Mouse (Mus musculus): ENCODE measurements around the gene Olfr628.
"Not testable (repeated sequence)": the region's sequence is repeated elsewhere in the genome, so short reads cannot be mapped to it uniquely, and the experiment has no call there.

The Olfr628 gene

DNA sequence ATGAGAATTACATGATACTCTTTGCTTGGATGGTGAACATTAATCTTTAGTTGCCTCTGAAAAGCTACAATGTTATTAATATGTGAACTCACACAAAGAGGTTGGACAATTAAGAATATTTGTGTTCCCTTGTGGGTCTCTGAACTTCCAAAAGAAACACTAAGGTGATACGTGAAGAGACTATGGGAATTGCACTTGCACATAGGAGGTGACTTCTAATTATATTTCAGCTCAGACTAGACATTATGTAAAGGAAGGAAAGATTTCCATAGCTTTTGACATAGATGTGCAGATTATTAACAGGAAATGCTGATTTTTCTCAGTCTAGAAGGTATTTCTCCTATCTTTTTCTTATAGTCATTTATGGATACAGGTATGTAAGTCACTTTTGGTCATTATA is at the start of gene Olfr628:
Gene Olfr628 (plus strand): TSS at position 301 of the 400 bp plus-strand sequence.
- DNase-seq (ENCODE audit: low read depth, low spot score) = no peak

DNA sequence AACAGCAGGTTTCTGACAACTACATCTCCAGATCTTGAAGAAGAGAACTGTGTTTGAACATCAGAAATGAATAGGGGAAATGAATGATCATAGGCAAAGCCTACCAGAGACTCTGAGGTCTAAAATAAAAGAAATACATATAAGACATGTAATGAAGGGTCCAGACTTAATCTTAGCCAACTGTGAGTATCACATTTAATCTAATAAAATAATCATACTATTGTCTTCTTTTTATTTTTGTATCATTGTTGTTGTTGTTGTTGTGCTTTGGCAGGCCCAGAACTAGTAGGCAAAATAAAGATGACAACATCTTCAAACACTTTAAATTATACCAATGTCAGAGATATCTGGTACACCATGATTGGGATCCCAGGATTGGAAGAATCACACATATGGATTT is 47.8 kb upstream of the Olfr628 start, which contains the start of gene Olfr625-ps1:
Gene Olfr625-ps1 (plus strand): TSS at position 301 of the 400 bp plus-strand sequence.
- DNase-seq (ENCODE audit: low read depth, low spot score) = no peak

DNA sequence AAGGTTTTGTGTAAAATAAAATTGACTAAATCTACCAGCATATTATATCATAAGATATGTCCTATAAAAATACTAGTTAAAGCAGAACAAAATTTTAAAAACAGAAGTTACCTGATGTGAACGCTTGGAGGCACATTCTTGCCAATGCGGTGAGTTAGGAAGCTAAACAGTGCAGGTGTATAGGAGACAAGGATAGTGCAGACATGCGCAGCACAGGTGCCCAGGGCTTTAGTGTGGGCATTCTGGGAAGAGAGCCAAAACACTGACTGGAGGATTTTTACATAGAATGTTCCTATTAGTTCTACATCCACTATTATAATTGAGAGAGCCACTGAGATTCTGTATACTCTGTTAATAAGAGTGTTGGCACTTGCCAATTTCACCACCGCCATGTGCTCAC is 30.7 kb upstream of the Olfr628 start:
- DNase-seq (ENCODE audit: low read depth, low spot score) = no peak

DNA sequence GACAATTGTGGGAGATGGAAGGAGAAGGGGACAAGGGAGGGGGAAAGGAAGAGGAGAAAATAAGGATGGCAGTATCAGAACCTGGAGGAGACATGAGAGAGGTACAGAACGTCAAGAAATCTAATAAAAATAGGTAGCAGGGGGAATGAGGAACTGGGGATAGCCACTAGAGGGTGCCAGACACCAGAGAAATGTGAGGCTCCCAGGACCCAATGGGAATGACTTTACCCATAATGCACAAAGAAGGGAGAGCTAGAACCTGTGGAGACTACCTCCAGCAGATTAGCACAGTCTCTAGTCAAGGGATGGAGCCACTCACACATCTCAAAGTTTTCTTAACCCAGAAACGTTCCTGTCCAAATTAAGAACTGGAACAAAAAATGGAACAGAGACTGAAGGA is 18.1 kb upstream of the Olfr628 start:
- peak; percentile 20 for DNase-seq (ENCODE audit: low read depth, low spot score)

DNA sequence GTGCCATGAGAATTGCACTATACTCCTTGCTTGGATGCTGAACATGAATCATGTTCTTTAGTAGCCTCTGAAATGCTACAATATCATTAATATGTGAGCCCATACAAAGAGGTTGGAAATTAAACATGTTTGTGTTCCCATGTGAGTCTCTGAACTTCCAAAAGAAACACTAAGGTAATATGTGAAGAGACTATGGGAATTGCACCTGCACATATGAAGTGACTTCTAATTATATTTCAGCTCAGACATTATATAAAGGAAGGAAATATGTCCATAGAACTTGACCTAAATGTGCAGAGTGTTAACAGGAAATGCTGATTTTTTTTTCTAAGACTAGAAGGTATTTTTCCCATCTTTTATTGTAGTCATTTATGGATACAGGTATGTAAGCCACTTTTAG is 15.8 kb upstream of the Olfr628 start, which contains the start of gene Olfr243:
Gene Olfr243 (plus strand): TSS at position 301 of the 400 bp plus-strand sequence.
- DNase-seq (ENCODE audit: low read depth, low spot score) = no peak

DNA sequence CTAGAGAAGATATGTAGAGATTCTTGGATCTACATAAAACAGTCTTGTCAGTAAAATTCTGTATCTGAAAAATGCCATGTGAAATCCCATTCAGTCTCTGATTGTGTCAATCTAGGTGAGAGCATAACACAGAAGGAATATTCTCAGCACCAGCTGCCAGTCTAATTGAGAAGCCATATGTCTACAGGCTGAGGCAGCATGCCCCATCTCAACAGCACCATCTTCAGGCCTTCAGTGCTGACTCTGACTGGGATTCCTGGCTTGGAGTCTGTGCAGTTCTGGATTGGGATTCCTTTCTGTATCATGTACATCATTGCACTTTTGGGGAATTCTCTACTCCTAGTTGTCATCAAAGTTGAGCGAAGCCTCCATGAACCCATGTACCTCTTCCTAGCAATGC is 13.8 kb upstream of the Olfr628 start:
- not testable (repeated sequence) for DNase-seq (ENCODE audit: low read depth, low spot score)

DNA sequence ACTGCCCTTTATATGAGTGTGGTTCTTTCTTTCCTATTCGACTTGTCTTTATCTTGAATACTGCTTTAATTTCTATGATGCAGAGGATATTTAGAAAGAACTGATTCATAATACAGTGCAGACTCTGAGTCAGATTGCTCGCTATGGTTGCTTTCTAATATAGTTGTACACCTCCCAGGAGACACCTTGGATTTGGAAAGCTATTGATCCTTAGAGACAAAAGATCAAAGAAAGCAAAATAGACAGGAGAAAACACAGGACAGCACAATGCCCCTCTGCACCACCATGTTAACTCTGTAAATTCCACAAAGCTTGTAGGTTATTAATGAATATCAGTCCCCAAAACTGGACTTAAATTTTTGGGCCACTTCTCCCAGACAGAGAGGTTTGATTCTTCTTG is 14.7 kb downstream of the Olfr628 start, which contains the start of gene Olfr629:
Gene Olfr629 (minus strand): TSS at position 101 of the 400 bp plus-strand sequence.
- DNase-seq (ENCODE audit: low read depth, low spot score) = no peak

DNA sequence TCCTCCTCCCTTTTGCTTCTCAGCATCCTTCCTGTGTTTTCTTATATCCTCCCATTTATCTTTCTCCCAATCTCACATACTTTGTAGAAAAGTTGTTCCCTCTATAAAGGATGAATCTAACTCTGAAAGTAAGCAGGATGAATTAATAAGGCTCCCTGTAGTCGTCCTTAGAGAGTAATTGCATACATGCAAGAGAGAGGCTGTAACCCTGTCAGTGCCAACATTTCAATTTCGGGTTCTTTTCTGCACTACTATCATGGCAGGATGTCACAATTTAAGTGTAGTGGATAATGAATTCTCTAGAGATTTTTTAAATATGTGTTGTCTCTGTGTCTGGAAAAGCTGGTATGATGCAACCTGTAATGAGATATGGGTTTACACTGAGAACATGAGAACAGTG is 27.1 kb downstream of the Olfr628 start, which contains the start of gene Olfr630:
Gene Olfr630 (minus strand): TSS at position 101 of the 400 bp plus-strand sequence.
- no peak for DNase-seq (ENCODE audit: low read depth, low spot score)

DNA sequence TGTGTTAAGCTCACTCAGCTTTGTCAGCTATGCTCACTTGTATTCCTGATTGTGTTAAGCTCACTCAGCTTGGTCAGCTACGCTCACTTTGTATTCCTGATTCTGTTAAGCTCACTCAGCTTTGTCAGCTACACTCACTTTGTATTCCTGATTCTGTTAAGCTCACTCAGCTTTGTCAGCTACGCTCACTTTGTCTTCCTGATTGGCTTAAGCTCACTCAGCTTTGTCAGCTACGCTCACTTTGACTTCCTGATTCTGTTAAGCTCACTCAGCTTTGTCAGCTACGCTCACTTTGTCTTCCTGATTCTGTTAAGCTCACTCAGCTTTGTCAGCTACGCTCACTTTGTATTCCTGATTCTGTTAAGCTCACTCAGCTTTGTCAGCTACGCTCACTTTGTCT is 32.0 kb downstream of the Olfr628 start:
- DNase-seq (ENCODE audit: low read depth, low spot score) = not testable (repeated sequence)

DNA sequence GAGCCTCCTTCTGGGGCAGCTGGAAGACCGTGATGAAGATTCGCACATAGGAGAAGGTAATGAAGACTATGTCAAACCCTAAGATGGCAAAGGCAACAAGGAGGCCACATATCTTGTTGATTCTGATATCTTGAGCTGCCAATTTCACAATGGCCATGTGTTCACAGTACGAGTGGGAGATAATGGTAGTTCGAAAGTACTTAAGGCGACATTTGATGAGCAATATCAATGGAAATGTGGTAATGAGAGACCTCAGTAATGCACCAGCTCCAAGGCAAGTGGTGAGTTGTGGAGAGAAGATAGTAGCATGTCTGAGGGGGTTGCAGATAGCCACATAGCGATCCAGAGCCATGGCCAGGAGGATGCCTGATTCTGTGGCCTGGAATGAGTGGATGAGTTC is 37.5 kb downstream of the Olfr628 start:
- not testable (repeated sequence) for DNase-seq (ENCODE audit: low read depth, low spot score)

DNA sequence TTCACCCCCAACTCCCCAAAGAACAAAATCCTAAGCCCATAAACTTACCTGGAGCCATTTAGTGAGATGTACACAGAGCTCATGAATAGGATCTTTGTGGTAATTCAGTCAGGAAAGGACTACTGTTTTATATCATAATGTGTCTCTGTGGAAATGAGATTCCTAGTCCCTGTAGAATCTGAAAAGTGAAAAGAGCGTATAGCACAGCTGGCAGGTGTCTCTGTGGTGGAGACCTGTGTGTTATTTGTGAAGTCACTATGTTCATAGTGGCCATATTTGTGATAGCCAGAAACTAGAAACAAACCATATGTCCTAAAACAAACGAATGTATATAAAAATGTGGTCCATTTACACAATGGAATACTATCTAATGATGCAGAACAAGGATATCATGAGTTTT is 41.3 kb downstream of the Olfr628 start, which contains the start of gene Olfr69:
Gene Olfr69 (minus strand): TSS at position 101 of the 400 bp plus-strand sequence.
- DNase-seq (ENCODE audit: low read depth, low spot score) = no peak

DNA sequence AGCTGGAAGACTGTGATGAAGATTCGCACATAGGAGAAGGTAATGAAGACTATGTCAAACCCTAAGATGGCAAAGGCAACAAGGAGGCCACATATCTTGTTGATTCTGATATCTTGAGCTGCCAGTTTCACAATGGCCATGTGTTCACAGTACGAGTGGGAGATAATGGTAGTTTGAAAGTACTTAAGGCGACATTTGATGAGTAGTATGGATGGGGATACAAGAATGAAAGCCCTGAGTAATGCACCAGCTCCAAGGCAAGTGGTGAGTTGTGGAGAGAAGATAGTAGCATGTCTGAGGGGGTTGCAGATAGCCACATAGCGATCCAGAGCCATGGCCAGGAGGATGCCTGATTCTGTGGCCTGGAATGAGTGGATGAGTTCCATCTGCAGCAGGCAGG is 47.5 kb downstream of the Olfr628 start:
- not testable (repeated sequence) for DNase-seq (ENCODE audit: low read depth, low spot score)

DNA sequence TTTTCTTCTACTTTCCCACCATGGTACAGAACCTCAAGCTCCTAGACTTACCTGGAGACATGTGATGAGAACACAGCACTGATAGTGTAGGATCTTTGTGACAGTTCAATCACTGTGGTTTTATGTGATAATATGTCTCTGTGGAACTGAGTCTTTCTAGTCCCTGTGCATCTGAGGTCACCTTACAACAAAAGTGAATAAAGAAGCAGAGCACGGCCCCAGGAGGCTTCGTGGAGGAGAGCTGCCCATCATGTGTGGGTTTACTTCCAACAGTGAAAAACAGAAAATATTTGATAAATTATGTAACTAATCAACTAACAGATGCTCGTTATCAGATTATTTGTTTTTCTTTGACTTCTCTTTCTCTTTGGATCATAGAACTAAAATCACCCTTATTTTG is 49.4 kb downstream of the Olfr628 start, which contains the start of gene Olfr68:
Gene Olfr68 (minus strand): TSS at position 101 of the 400 bp plus-strand sequence.
- no peak for DNase-seq (ENCODE audit: low read depth, low spot score)
